Mouse (Mus musculus) common myeloid progenitor, adult 5-6 weeks (primary cell): ENCODE results near the gene Hoxc4. TPM values are rescaled to one million over a fixed set of nuclear protein-coding genes. Genes with fewer than 3 reads are reported as not detected.

Experiments used
- ATAC-seq: replicated peaks from 2 replicates; pipeline ENCODE4 v1.8.0; 2016; ENCODE audit warnings: low read depth, mild to moderate bottlenecking, moderate TSS enrichment, inconsistent platforms; ENCODE audit not compliant: poor library complexity, severe bottlenecking
- total RNA-seq: library from RNA; stranded (forward); fragments of 200-1000, 187-1606 nt; gene quantifications from 2 replicates; pipeline ENCODE4 v1.2.3, GENCODE M21; 2017

Gene Hoxc4
- total RNA-seq = not detected in 2 replicates

GRCm38 (mm10) chr15:103018636-103019035, at the start of gene Hoxc4:
Gene Hoxc4 (plus strand): TSS chr15:103018934.
- ATAC-seq = no peak

- ATAC-seq = no peak
These were observed 49.4 kb upstream of the Hoxc4 start for GRCm38 (mm10) chr15:102969296-102969695.

- no peak for ATAC-seq
These were observed 48.0 kb upstream of the Hoxc4 start for GRCm38 (mm10) chr15:102970740-102971139.

GRCm38 (mm10) chr15:102972254-102972653, 46.5 kb upstream of the Hoxc4 start:
- ATAC-seq = no peak

GRCm38 (mm10) chr15:102972753-102973152, 46.0 kb upstream of the Hoxc4 start:
- no peak for ATAC-seq

GRCm38 (mm10) chr15:102975034-102975433, 43.7 kb upstream of the Hoxc4 start:
- ATAC-seq = no peak

- peak; percentile 19; the same call in 1 of the 2 replicates for ATAC-seq
These were observed 43.0 kb upstream of the Hoxc4 start for GRCm38 (mm10) chr15:102975688-102976111.

- no peak for ATAC-seq
These were observed 42.6 kb upstream of the Hoxc4 start, which contains the start of gene Hoxc9 for GRCm38 (mm10) chr15:102976171-102976570. Gene Hoxc9 (plus strand): TSS chr15:102976439.

- ATAC-seq = no peak
These were observed 41.9 kb upstream of the Hoxc4 start for GRCm38 (mm10) chr15:102976631-102977422.

- no peak for ATAC-seq
These were observed 41.2 kb upstream of the Hoxc4 start for GRCm38 (mm10) chr15:102977423-102977974.

- peak; percentile 46 for ATAC-seq
These were observed 39.9 kb upstream of the Hoxc4 start for GRCm38 (mm10) chr15:102978615-102979515.

- ATAC-seq = no peak
These were observed 38.8 kb upstream of the Hoxc4 start for GRCm38 (mm10) chr15:102979936-102980335.

- no peak for ATAC-seq
These were observed 38.4 kb upstream of the Hoxc4 start for GRCm38 (mm10) chr15:102980352-102980751.

GRCm38 (mm10) chr15:102980912-102981311, 37.8 kb upstream of the Hoxc4 start:
- no peak for ATAC-seq

- no peak for ATAC-seq
These were observed 37.1 kb upstream of the Hoxc4 start for GRCm38 (mm10) chr15:102981379-102982288.

- no peak for ATAC-seq
These were observed 35.0 kb upstream of the Hoxc4 start for GRCm38 (mm10) chr15:102983716-102984115.

- ATAC-seq = no peak
These were observed 34.2 kb upstream of the Hoxc4 start for GRCm38 (mm10) chr15:102984521-102984920.

GRCm38 (mm10) chr15:102984925-102985324, 33.8 kb upstream of the Hoxc4 start:
- no peak for ATAC-seq

GRCm38 (mm10) chr15:102987124-102987833, 31.5 kb upstream of the Hoxc4 start:
- peak; percentile 93 for ATAC-seq
